Mouse (Mus musculus) skeletal muscle tissue, adult 2 months (tissue): Measurements from ENCODE around the gene Tbx5.

ENCODE experiments used
- DNase-seq: peaks from one replicate; pipeline ENCODE4 v3.0.0-alpha.2; 2012; ENCODE audit warnings: low read depth, low spot score

Gene Tbx5

GRCm38 (mm10) chr5:119810994-119811690 is 21.3 kb upstream of the Tbx5 start:
- no peak for DNase-seq

GRCm38 (mm10) chr5:119815247-119815646 is 17.2 kb upstream of the Tbx5 start:
- DNase-seq: no peak

GRCm38 (mm10) chr5:119820452-119820851 is 12.0 kb upstream of the Tbx5 start:
- no peak for DNase-seq

GRCm38 (mm10) chr5:119821506-119821905 is 11.0 kb upstream of the Tbx5 start:
- no peak for DNase-seq

- DNase-seq: no peak
These were observed 5.1 kb upstream of the Tbx5 start for GRCm38 (mm10) chr5:119827341-119827740.

GRCm38 (mm10) chr5:119830611-119831010 is 1.9 kb upstream of the Tbx5 start:
- no peak for DNase-seq

GRCm38 (mm10) chr5:119831201-119831771 is 1.2 kb upstream of the Tbx5 start:
- DNase-seq: no peak

- DNase-seq: no peak
These were observed 533 bp upstream of the Tbx5 start for GRCm38 (mm10) chr5:119831791-119832478.

GRCm38 (mm10) chr5:119833223-119834030 is 959 bp downstream of the Tbx5 start:
- DNase-seq: no peak

GRCm38 (mm10) chr5:119834031-119834403 is 1.5 kb downstream of the Tbx5 start:
- peak; percentile 24 for DNase-seq

GRCm38 (mm10) chr5:119835053-119835867 is 2.8 kb downstream of the Tbx5 start:
- DNase-seq: no peak

GRCm38 (mm10) chr5:119835868-119836209 is 3.4 kb downstream of the Tbx5 start:
- DNase-seq: no peak

- no peak for DNase-seq
These were observed 4.3 kb downstream of the Tbx5 start for GRCm38 (mm10) chr5:119836618-119837305.

- DNase-seq: no peak
These were observed 4.8 kb downstream of the Tbx5 start for GRCm38 (mm10) chr5:119837306-119837675.

- no peak for DNase-seq
These were observed 5.4 kb downstream of the Tbx5 start for GRCm38 (mm10) chr5:119837861-119838260.

- DNase-seq: no peak
These were observed 6.0 kb downstream of the Tbx5 start for GRCm38 (mm10) chr5:119838441-119838840.

- DNase-seq: no peak
These were observed 6.7 kb downstream of the Tbx5 start for GRCm38 (mm10) chr5:119839156-119839555.

GRCm38 (mm10) chr5:119839616-119840368 is 7.3 kb downstream of the Tbx5 start:
- no peak for DNase-seq

- DNase-seq: no peak
These were observed 7.9 kb downstream of the Tbx5 start for GRCm38 (mm10) chr5:119840404-119840803.
